Mouse (Mus musculus) Muller cell, postnatal 12 days (primary cell): ENCODE results near the gene Saa3.
"Not testable (repeated sequence)": the region's sequence is repeated elsewhere in the genome, so short reads cannot be mapped to it uniquely, and the experiment has no call there.

Source experiments
- DNase-seq: peaks from one replicate; pipeline ENCODE4 v3.0.0-alpha.2; 2015; ENCODE audit errors: inconsistent ontology term

The Saa3 gene

GRCm38 (mm10) chr7:46715600-46715999 is at the start of gene Saa3:
Gene Saa3 (minus strand): TSS chr7:46715700.
- DNase-seq = no peak

GRCm38 (mm10) chr7:46764672-46765071 is 49.2 kb upstream of the Saa3 start:
- DNase-seq = no peak

- no peak for DNase-seq
These were observed 47.1 kb upstream of the Saa3 start for GRCm38 (mm10) chr7:46762601-46763000.

- peak; percentile 70 for DNase-seq
These were observed 45.7 kb upstream of the Saa3 start for GRCm38 (mm10) chr7:46761049-46761795.

- no peak for DNase-seq
These were observed 36.0 kb upstream of the Saa3 start, which contains the start of gene Saa2 for GRCm38 (mm10) chr7:46751490-46751889. Gene Saa2 (plus strand): TSS chr7:46751790.

- DNase-seq = no peak
These were observed 33.0 kb upstream of the Saa3 start for GRCm38 (mm10) chr7:46748459-46748858.

- DNase-seq = no peak
These were observed 30.9 kb upstream of the Saa3 start for GRCm38 (mm10) chr7:46746381-46746780.

- DNase-seq = no peak
These were observed 30.3 kb upstream of the Saa3 start for GRCm38 (mm10) chr7:46745816-46746215.

GRCm38 (mm10) chr7:46742880-46743279 is 27.4 kb upstream of the Saa3 start, which contains the start of gene Saa1:
Gene Saa1 (minus strand): TSS chr7:46742980.
- DNase-seq = not testable (repeated sequence)

- not testable (repeated sequence) for DNase-seq
These were observed 24.5 kb upstream of the Saa3 start for GRCm38 (mm10) chr7:46740041-46740440.

- DNase-seq = no peak
These were observed 23.3 kb upstream of the Saa3 start for GRCm38 (mm10) chr7:46738561-46739460.

- no peak for DNase-seq
These were observed 19.5 kb upstream of the Saa3 start for GRCm38 (mm10) chr7:46734983-46735382.

- no peak for DNase-seq
These were observed 17.0 kb upstream of the Saa3 start, which contains the start of gene Saa4 for GRCm38 (mm10) chr7:46732458-46732857. Gene Saa4 (minus strand): TSS chr7:46732603.

- DNase-seq = peak; percentile 25
These were observed 12.1 kb upstream of the Saa3 start for GRCm38 (mm10) chr7:46727584-46727983.

- no peak for DNase-seq
These were observed 8.9 kb upstream of the Saa3 start for GRCm38 (mm10) chr7:46724396-46724795.

GRCm38 (mm10) chr7:46723849-46724248 is 8.3 kb upstream of the Saa3 start:
- no peak for DNase-seq

GRCm38 (mm10) chr7:46723354-46723753 is 7.9 kb upstream of the Saa3 start:
- no peak for DNase-seq

GRCm38 (mm10) chr7:46720460-46720859 is 5.0 kb upstream of the Saa3 start:
- DNase-seq = no peak

- DNase-seq = no peak
These were observed 4.0 kb upstream of the Saa3 start for GRCm38 (mm10) chr7:46719526-46719925.

GRCm38 (mm10) chr7:46718591-46719270 is 3.2 kb upstream of the Saa3 start:
- no peak for DNase-seq

GRCm38 (mm10) chr7:46716897-46717296 is 1.4 kb upstream of the Saa3 start:
- peak; percentile 4 for DNase-seq

GRCm38 (mm10) chr7:46714518-46714917 is 982 bp downstream of the Saa3 start:
- DNase-seq = peak; percentile 54
